Mouse (Mus musculus) forebrain, embryonic 16.5 days (tissue): ENCODE results near the gene Pax6. TPM values are rescaled to one million over a fixed set of nuclear protein-coding genes. Genes with fewer than 3 reads are reported as not detected.
A peak's percentile ranks its signal among the peaks of the same experiment; 100 is the strongest.

Experiments used
- ATAC-seq: fragments of 200-750 bp; cut with Nextera tagmentation; 2 replicates; pipeline ENCODE4 v1.8.0; 2017; ENCODE audit warnings: mild to moderate bottlenecking, moderate library complexity
- H3K27ac ChIP-seq: fragments of 300-500 bp; sonication (generic); 2 replicates; pipeline ENCODE4 v1.5.1; 2014; ENCODE audit warnings: low read length, control low read depth
- H3K27me3 ChIP-seq: fragments of 300-500 bp; sonication (generic); replicated peaks from 2 replicates; pipeline ENCODE4 v1.6.1; 2014; ENCODE audit warnings: low read length; ENCODE audit not compliant: control insufficient read depth, insufficient read depth
- H3K36me3 ChIP-seq: fragments of 300-500 bp; sonication (generic); 2 replicates; pipeline ENCODE4 v1.6.1; 2014; ENCODE audit not compliant: control insufficient read depth, insufficient read depth
- H3K4me1 ChIP-seq: fragments of 300-500 bp; sonication (generic); replicated peaks from 2 replicates; pipeline ENCODE4 v1.6.1; 2014; ENCODE audit warnings: low read length; ENCODE audit not compliant: control insufficient read depth, insufficient read depth
- H3K4me2 ChIP-seq: fragments of 300-500 bp; sonication (generic); 2 replicates; pipeline ENCODE4 v1.6.1; 2014; ENCODE audit warnings: mild to moderate bottlenecking, low read length, control low read depth
- H3K4me3 ChIP-seq: fragments of 300-500 bp; sonication (generic); replicated peaks from 2 replicates; pipeline ENCODE4 v1.5.1; 2014; ENCODE audit warnings: mild to moderate bottlenecking, low read length, control low read depth
- H3K9ac ChIP-seq: fragments of 300-500 bp; sonication (generic); replicated peaks from 2 replicates; pipeline ENCODE4 v1.6.1; 2014; ENCODE audit warnings: low read depth, low read length, control low read depth
- H3K9me3 ChIP-seq: fragments of 300-500 bp; sonication (generic); 2 replicates; pipeline ENCODE4 v1.6.1; 2016; ENCODE audit warnings: low read length; ENCODE audit not compliant: control insufficient read depth
- WGBS: fragments of 180-500 bp; shearing (Covaris S2); extraction: QIAGEN DNeasy Blood & Tissue Kit; methylation state at CpG from one replicate; pipeline ENCODE4 v1.1.7; 2014; 5-methylcytosine and 5-hydroxymethylcytosine counted together
- polyA plus RNA-seq: library from polyadenylated mRNA; unstranded; fragments of >200 nt; fragmentation: Nextera tagmentation; extraction: Ambion mirVana; gene quantifications from 2 replicates; pipeline ENCODE4 v1.2.1, GENCODE M21; 2015

Pax6 gene
- polyA plus RNA-seq, 1 experiment from 2014 or later = 42.2 TPM

DNA sequence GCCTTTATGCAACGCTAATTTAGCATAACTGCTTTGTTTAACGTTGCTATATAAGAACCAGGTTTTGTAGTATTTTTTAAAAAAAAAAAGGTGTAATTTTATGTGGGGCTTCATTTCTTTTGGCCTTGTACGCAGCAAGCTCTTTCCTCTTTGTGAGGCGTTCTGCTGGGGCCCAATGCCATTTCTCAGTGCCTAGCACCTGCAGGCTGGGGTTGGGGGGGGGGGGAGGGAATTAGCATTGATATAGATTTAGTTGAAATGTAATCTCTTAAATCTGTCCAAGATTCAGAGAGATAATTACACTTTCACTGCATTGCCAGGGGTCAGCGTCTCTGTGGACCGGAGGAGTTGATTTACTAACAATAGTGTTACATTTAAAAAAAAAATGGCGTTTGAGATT lies 6.1 kb upstream of the Pax6 start:
- Histone ChIP-seq H3K4me1 (peaks cover 26% of the 10 kb centered on the region), H3K4me2 (no peak overlapping the region), H3K36me3 (no peaks in the 10 kb centered on the region), H3K4me3 (no peak overlapping the region), H3K27me3 (peaks cover 64% of the 10 kb centered on the region), H3K27ac (no peak overlapping the region), H3K9ac (no peak overlapping the region), H3K9me3 (no peaks in the 10 kb centered on the region)
- WGBS = 9% methylated on average over 7 of the region's 7 CpGs
- ATAC-seq = no peak

DNA sequence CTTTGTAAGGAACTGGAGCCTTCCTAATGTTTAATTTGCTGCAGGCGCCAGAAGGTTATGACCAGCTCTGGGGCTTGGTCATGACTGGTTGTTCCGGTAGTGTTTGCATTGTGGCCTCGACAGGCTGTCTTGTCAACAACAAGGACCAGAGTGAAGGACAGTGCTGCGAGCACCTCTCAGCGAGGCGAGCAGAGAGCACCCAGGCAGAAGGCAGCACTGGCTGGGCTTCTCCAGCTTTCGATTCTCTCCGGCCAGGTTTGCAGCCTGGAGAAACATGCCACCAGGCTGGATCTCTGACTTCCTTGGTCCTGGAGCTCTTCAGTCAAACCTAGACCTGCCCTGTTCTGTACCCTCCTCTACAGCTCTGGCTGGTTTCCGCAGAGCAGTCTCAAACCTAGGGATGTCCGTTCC lies 5.6 kb upstream of the Pax6 start:
- Histone ChIP-seq H3K4me1 (peaks cover 29% of the 10 kb centered on the region), H3K27ac (no peak overlapping the region), H3K4me3 (no peak overlapping the region), H3K27me3 (peaks cover 68% of the 10 kb centered on the region), H3K9me3 (no peaks in the 10 kb centered on the region), H3K4me2 (no peak overlapping the region), H3K9ac (no peak overlapping the region), H3K36me3 (no peaks in the 10 kb centered on the region)
- no peak for ATAC-seq
- 34% methylated on average over 10 of the region's 10 CpGs for WGBS

DNA sequence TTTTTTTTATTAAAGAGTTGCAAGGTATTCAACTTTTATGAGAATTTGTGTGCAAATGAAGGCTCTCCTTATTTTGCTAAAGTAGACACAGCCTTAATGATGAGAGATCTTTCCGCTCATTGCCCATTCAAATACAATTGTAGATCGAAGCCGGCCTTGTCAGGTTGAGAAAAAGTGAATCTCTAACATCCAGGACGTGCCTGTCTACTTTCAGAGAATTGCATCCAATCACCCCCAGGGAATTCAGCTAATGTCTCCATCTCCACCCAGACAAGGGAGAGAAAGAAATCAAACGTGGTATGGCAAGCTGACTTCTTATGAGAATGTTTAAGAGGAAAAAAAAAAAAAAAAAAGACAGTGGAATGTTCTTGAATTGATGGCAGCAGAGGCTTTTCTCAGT lies 3.7 kb upstream of the Pax6 start:
- H3K4me3 ChIP-seq = no peak overlapping the region
- no peak for ATAC-seq
- no peak overlapping the region for H3K9ac ChIP-seq
- H3K9me3 ChIP-seq = no peaks in the 10 kb centered on the region
- 31% methylated on average over 5 of the region's 5 CpGs for WGBS
- no peaks in the 10 kb centered on the region for H3K36me3 ChIP-seq
- no peak overlapping the region for H3K4me2 ChIP-seq
- H3K27ac ChIP-seq = no peak overlapping the region
- peaks cover 59% of the 10 kb centered on the region for H3K27me3 ChIP-seq
- H3K4me1 ChIP-seq = peaks cover 40% of the 10 kb centered on the region

DNA sequence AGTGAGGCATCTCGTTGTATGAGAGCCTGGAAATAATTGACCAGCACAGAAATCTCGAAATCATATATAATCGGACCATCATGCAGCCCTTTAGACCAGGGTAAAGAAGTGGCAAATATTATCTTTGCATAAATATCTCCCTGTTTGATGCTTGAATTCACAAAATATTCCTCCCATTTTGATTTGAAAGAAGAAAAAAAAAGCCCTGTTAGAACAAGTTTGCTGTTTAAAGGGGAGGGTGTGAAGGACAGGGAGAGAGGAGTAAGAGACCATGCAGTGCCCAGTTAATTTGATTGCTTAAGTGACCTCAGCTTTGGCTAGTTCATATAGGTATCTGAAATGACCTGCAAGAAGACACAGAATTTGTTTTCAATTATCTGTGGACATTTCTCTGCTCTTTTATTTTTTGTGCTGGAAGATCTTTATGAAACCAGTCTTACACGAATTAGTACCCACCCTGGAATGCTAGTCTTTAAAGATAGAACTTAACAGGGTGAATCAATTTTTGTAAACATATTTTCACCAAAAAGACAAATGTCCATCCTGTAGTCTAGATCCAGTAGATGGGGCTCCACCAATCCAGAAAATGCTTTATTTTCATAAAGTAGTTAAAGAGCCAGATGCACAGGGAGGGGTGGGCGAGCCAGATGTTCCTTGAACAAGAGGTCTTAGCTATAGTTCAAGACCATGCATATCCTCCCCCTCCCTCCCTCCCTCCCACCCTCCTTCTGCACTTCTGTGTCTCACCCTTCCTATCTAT lies 3.0 kb upstream of the Pax6 start:
- WGBS = 53% methylated on average over 5 of the region's 5 CpGs

DNA sequence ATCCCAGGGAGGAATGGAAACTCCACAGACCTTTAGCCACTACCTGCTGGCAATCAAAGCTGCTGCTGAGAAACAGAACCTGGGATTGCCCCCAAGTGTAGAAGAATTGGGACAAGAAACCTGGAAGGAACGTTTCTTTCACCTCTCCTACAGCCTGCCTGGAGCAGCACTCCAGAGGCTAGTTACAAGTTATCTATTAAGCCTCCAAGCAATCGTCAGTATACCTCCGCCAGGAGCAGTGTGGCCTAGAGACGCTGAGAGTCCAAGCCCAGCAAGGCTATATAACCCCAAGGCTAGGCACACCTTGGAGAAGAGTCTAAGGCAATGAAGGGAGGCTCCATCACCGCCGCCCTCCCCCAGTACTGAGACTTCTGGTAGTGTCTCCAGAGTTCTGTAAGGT lies 2.4 kb upstream of the Pax6 start:
- Histone ChIP-seq H3K36me3 (no peaks in the 10 kb centered on the region), H3K9ac (no peak overlapping the region), H3K27me3 (peaks cover 56% of the 10 kb centered on the region), H3K9me3 (no peaks in the 10 kb centered on the region), H3K4me1 (peaks cover 34% of the 10 kb centered on the region), H3K4me2 (no peak overlapping the region), H3K4me3 (no peak overlapping the region), H3K27ac (no peak overlapping the region)
- no peak for ATAC-seq
- 46% methylated on average over 6 of the region's 6 CpGs for WGBS

More for the DNA sequence above, 3.0 kb upstream of the Pax6 start:
- H3K4me2 ChIP-seq = no peak overlapping the region
- no peaks in the 10 kb centered on the region for H3K36me3 ChIP-seq
- no peaks in the 10 kb centered on the region for H3K9me3 ChIP-seq
- peaks cover 55% of the 10 kb centered on the region for H3K27me3 ChIP-seq
- no peak overlapping the region for H3K27ac ChIP-seq
- H3K4me3 ChIP-seq = no peak overlapping the region
- no peak for ATAC-seq
- H3K9ac ChIP-seq = no peak overlapping the region
- peaks cover 37% of the 10 kb centered on the region for H3K4me1 ChIP-seq

DNA sequence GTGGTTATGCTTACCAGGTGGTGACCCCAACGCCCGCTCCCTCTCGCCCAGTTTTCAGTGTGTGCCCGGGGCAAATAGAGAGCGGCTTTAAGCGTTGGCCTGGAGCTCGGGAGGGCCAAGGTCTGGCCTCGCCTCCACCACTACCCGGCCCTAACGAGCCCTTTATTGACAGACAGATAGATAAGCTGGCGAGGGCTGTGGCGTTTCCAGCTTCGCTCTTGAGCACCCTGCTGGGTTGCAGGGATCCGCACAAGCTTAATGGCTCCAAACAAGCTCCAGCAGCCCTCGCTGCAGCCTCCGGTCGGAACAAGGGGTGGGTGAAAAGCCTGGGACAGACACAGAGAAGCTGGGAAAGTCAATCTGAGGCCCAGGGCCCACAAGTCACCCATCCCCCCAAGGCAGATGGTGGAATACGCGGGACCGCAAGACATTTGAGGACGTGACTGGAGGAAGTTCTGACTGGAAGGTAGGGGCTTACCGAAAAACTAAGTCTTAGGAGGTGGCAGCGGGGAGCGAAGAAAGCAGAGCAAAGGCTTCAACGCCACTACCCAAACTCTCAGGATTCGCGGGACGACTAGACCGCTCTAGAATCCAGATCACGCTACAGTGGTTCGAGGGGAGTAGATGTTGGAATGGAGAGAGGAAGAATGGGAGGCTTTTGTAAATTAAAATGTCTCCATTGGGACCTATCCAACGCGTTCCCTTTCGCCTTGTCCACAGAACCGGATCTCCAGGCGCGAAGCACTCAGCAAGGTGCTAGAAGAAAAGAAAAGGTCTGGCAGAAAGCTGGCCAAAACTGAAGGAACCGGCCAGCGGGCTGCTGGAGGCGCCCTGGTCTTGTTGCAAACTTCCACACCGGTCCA lies 1.7 kb upstream of the Pax6 start:
- H3K9me3 ChIP-seq = no peaks in the 10 kb centered on the region
- WGBS = 18% methylated on average over 41 of the region's 41 CpGs
- peaks cover 34% of the 10 kb centered on the region for H3K4me1 ChIP-seq
- peaks cover 56% of the 10 kb centered on the region for H3K27me3 ChIP-seq
- H3K4me3 ChIP-seq = no peak overlapping the region; the same call in 1 of the 2 replicates
- no peaks in the 10 kb centered on the region for H3K36me3 ChIP-seq
- no peak overlapping the region for H3K4me2 ChIP-seq
- H3K9ac ChIP-seq = no peak overlapping the region
- no peak overlapping the region for H3K27ac ChIP-seq
- ATAC-seq = no peak

DNA sequence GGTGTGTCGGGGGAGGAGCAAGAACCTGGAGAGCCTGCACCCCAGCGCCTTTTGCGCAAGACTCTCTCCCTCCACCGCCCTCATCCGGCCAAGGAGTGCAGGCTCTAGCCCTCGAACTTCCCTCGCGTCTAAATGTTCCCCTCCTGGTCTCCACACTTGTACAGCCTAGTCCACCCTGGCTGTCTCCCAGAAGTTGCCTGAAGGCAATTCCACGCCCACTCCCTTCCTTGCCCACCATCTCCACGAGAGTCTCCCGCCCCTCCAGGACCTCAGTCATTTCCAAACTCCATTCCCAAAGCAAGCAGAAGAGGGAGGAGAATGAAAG lies 1.1 kb upstream of the Pax6 start:
- H3K36me3 ChIP-seq = no peaks in the 10 kb centered on the region
- H3K4me2 ChIP-seq = no peak overlapping the region
- no peak overlapping the region for H3K9ac ChIP-seq
- no peak for ATAC-seq
- H3K27me3 ChIP-seq = peaks cover 56% of the 10 kb centered on the region
- H3K9me3 ChIP-seq = no peaks in the 10 kb centered on the region
- WGBS = 7% methylated on average over 11 of the region's 11 CpGs
- peaks cover 31% of the 10 kb centered on the region for H3K4me1 ChIP-seq
- H3K4me3 ChIP-seq = no peak overlapping the region; the same call in 1 of the 2 replicates
- H3K27ac ChIP-seq = no peak overlapping the region

DNA sequence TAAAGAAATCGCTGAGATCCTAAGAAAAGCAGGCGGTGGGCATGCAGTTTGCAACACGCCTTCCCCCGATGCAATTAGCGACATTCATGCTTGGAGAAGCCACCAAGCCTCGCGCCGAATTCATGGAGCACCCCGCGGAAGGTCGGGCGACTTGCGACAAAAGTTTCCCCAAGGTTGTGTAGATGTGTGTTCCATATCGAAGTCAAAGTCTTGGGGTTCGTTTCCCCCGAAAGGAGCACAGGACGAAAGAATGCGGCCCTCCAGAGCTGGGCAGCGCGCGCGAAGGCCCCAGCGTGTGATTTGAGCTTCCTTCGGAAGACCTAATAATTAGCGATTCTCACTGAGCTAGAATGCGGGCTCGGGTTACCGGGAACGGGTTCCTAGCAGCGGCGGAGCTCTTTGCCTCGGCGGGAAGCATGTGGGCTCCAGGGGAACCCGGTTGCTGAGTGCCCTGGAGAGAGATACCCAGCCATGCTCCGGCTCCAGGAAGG lies 716 bp downstream of the Pax6 start:
- Histone ChIP-seq H3K4me3 (peak overlapping the region; percentile 34), H3K9me3 (no peaks in the 10 kb centered on the region), H3K4me1 (peaks cover 40% of the 10 kb centered on the region), H3K27ac (no peak overlapping the region), H3K4me2 (peak overlapping the region; percentile 43), H3K9ac (peak overlapping the region; percentile 49), H3K27me3 (peaks cover 47% of the 10 kb centered on the region), H3K36me3 (no peaks in the 10 kb centered on the region)
- no peak for ATAC-seq
- WGBS = under 1% methylated on average over 35 of the region's 35 CpGs

DNA sequence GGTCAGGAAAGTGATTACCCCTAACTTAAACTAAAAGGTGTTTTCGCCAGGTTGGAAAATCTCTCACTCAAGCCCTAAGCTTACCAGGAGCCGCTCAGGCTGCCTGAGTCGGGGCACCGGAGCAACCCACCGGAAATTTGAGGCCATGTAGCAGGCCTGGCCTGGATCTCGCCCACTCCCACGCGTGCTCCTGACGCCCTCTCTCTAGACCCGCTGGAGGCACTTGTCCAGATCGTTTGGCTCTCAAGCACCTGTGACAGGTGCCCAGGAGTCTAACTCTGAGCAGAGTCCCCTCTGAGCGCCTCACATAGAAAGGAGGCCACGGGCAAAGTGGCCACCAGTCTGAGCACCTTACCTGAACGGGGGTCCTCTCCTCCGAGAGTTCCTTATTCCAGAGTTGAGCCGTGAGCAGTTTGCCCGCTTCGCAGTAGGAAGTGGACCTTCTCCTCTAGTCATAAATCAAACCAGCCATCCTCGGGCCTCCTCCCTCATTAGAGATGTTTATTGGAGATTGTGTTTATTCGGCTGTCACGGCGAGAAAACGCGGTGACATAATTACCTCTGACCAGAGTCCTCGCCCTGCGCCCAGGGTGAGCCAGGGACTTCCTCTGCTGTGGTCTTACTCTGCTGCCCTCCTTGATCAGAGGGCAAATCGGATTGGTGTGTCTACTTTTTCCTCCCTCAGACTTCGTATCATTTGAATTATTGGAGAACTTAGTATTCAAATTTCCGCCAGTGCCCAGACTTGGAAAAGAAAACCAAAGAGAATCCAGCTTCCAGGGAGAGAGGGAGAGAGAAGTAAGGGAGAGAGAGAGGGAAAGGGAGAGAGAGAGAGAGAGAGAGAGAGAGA lies 1.4 kb downstream of the Pax6 start:
- Histone ChIP-seq H3K4me3 (peak overlapping the region; percentile 34), H3K9me3 (no peaks in the 10 kb centered on the region), H3K27me3 (peaks cover 41% of the 10 kb centered on the region), H3K4me2 (peak overlapping the region; percentile 43), H3K9ac (peak overlapping the region; percentile 49), H3K4me1 (peaks cover 47% of the 10 kb centered on the region), H3K36me3 (no peaks in the 10 kb centered on the region), H3K27ac (no peak overlapping the region)
- ATAC-seq = no peak
- WGBS = 4% methylated on average over 29 of the region's 29 CpGs
